Mouse (Mus musculus) embryo, embryonic 11.5 days (tissue): ENCODE data around the gene Gm29427.

Experiments used
- DNase-seq: peaks from one replicate; pipeline ENCODE4 v3.0.0-alpha.2; 2012; ENCODE audit warnings: low read depth, low spot score

The Gm29427 gene

DNA sequence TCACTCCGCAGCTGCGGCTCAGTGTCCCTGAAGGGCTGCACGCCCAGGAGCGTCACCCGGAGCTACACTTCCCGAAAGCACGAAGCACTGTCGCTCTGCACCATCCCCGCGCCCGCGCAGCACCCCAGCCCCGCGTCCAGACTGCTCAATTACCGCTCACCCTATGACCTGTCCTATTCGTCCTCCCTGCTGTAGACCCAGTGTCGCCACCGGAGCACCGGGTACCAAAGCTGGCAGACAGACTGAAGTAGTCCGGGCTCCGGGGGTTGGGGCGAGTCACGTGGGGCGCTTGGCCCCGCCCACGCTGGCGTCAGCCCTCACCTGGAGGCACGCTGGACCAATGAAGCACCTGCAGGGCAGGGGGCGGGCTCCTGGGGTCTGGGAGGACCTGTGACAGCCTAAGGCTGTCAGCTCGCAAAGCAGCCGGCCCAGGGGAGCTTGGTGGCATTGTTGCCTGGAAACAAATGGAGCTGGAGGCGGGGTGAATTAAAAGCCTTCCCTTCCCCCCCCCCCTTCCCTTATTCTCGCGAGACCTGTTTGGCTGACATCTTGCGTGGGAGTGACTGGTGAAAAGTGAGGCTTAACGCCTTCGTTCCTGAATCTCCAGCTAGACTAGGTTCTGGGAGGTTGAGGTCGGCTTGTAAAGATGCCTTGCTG lies at the start of gene Gm29427:
TSS of gene Gm29427 (minus strand) at position 239 of the 657 bp plus-strand sequence.
- peak; percentile 88 for DNase-seq

GRCm38 (mm10) chr1:130764027-130764461 lies 48.4 kb upstream of the Gm29427 start:
- DNase-seq, result no peak

DNA sequence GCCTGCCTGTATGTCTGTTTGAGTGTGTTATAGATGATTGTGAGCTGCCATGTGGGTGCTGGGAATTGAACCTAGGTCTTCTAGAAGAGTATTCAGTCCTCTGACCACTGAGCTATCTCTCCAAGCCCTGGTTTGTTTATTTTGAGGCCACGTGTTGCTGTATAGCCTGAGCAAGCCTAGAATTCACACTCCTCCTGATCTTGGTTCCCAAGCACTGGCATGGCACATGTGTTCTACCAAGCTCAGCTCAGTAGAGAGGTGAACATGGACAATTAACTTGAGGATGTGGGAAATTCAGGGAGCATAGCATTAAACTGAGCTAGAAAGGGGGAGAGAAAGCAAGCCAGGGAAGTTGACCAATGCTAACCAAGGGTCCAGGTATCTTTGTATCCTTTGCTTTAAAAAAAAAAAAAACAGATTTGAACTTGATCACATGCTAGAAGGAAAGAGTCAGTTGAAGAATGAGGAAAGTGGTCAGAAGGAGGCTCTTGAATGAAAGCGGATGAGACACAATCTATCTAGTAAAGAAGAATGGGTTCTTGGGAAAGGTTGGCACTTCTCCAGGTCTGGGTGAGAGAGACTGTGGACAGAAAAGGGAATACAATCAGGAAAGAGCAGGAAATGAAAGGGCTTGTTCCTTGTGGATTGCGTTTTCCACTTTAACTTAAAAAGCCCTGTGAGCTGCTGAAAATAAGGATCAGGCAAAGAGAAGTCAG lies 46.6 kb upstream of the Gm29427 start:
- DNase-seq, result no peak

DNA sequence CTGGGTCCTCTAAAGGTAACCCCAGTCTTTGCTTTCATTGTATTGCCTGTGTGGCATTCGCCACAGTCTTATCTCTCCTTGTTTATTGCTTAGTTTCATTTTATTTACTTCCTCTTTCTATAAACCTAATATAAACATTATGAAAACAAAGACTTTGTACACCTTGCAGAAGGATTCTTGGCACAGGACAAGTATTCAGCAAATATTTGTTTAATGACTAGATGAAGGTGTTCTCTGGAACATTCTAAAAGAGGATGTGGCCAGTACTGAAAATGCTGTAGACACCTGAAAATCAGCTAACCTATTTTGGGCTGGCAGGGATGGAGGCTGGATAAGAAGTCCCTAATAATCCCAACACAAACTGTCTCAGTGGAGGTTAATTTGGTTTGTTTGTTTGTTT lies 46.0 kb upstream of the Gm29427 start:
- DNase-seq, result no peak

GRCm38 (mm10) chr1:130759689-130760088 lies 44.1 kb upstream of the Gm29427 start:
- no peak for DNase-seq

DNA sequence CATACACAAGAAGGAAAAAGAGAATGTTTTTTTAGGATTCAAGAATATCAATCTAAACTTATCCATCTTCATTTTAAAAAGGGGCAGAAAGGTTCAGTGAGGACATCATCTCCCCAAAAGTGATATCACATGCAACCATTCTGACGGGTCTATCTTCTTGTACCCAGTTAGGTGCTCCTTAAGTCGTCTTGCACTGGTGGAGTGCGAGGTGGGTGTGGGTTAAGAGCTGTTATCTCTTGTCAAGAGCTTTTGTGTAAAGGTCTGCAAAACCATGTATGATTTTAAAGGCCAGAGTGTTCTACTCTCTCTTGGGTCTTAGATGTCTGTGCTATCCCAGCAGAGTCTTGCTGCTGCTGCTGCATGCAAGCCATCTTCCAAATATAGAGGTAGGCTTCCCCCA lies 31.2 kb upstream of the Gm29427 start:
- no peak for DNase-seq

GRCm38 (mm10) chr1:130745591-130745990 lies 30.0 kb upstream of the Gm29427 start:
- DNase-seq, result no peak

DNA sequence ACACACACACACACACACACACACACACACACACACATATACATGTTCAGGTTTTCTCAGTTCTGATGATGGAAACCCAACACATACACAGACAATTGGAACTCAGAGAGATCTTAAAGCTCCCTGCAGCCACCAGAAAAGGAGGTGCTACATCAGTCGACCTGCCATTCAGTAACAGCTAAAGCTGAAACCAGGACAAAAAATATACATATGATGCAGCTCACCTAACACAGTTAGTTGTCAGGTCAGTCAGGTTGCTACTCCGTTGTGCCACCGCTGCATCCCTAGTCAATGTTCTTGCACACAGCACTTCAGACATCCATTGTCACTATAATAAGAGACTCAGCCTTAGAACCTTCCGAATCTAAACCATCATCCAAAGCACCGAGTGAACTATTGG lies 29.4 kb upstream of the Gm29427 start:
- DNase-seq, result no peak

GRCm38 (mm10) chr1:130744217-130744616 lies 28.6 kb upstream of the Gm29427 start:
- DNase-seq, result no peak

- no peak for DNase-seq
These were observed 28.2 kb upstream of the Gm29427 start for GRCm38 (mm10) chr1:130743775-130744174.

DNA sequence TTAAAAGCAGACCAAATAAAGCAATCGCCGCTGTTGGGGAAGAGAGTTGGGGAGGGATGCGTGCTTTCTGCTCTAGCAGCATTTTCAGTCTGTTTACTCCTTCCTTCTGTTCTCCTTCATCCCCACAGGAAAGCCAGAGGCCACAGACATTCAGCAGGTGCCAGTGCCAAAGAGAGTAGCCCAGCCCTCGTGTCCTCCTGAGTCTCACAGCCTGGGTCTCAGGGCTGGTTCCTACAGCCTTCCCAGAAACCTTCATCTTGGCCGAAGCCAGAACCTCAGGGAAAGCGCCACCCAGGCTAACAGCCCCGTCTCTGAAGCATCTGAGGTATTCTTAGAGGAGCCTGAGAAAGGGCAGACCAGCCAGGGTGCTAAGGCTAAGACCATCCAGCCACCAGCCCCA lies 26.6 kb upstream of the Gm29427 start:
- DNase-seq, result no peak

GRCm38 (mm10) chr1:130740781-130741720 lies 25.5 kb upstream of the Gm29427 start:
- DNase-seq, result no peak

GRCm38 (mm10) chr1:130740227-130740648 lies 24.6 kb upstream of the Gm29427 start:
- no peak for DNase-seq

- DNase-seq, result no peak
These were observed 24.0 kb upstream of the Gm29427 start for GRCm38 (mm10) chr1:130739636-130740035.

DNA sequence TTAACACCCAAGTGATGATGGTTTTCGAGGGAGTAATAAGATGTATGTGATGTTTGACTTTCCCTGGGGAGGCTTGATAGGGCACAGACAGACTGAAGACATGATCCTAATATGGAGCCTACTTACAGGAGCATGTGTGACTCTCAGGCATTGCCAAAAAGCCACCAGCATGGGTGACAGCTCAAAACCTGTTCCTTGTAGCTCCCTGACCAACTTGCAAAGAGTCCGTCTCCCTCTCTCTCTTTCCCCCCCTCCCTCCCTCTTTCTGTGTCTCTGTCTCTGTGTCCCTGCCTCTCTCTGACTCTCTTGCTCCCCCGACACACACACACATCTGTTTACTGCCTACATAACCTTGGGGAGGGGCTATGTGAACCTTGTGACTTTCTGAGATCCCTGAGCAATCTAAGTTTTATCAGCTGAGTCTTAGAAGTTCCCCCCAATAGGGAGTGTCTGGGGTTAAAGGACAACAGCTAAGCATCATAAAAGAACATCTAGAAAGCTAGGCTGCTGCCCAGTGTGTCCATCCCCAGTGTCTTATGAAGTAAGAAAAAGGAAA lies 23.0 kb upstream of the Gm29427 start:
- no peak for DNase-seq

DNA sequence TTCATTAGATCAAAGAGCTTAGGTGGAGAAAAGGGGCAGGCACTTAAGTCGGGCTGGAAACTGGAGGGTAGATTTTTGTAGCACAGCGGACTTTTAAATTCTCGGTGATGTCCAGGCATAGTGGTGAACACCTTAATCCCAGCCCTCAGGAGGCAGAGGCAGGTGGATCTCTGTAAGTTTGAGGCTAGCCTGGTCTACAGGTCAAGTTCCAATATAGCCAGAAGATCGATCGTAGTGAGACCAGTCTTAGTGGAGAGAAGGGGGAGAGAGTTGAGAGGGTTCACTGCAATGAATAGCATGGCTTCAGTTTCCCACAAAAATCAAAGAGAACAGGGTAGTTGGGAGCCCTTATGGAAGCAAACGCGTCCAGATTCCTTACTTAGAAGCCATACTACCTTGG lies 22.3 kb upstream of the Gm29427 start:
- no peak for DNase-seq

DNA sequence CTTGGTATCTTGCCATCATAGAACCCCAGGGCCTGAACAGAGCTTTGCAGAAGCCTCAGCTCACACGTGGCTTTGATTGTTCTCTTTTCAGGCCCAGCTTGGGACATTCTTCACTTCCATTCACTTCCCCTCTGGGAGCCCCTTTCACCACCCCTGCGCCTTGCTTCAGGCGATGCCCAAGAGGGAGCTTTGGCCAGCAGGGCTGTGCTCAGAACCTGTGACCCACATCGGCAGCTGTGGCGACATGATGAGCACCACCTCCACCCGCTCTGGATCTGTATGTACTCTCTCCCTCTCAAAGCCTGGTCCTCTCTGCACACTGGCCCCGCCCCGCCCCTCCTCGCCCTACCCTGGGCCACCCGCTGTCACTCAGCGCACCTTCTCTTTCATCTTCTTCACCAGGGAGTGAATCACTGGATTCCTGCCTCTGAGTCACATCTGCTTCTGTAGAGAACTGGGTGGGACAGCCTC lies 21.8 kb upstream of the Gm29427 start:
- no peak for DNase-seq

DNA sequence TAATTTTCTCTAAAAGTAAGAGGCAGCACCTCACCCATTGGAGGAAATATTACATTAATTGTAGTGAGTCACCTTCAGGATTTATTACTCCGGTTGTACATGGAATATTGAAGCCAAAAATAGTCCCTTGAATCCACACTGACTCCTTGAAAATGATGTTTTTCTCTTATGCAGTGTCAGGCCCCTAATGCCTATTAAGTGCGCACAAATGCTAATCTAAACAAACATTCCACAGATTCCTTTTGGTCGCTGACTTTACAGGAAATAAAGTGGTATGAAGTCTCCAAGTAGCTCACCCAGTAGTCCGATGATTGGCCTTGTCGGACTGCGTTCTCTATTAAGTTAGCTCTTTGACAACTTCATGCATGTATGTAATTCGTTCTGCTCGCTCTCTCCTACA lies 19.3 kb upstream of the Gm29427 start:
- no peak for DNase-seq

DNA sequence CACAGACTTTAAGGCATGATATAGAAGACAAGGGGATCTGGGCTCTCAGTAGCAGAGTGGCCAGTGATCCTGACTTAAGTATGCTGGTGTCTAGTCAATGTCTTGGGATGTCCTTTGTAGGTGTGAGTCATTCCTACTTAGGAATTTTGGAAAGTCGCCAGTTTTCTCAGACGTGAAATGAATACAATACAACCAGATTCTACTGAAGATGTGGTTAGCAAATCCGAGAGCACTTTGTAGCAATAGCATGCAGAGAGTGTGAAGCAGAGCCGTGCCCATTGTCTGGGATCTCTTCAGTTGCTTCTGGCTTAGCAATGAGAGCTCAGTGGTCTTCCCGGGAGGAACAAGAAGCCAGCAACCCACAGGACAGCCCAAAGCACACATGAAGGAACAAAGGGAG lies 18.9 kb upstream of the Gm29427 start:
- DNase-seq, result no peak

DNA sequence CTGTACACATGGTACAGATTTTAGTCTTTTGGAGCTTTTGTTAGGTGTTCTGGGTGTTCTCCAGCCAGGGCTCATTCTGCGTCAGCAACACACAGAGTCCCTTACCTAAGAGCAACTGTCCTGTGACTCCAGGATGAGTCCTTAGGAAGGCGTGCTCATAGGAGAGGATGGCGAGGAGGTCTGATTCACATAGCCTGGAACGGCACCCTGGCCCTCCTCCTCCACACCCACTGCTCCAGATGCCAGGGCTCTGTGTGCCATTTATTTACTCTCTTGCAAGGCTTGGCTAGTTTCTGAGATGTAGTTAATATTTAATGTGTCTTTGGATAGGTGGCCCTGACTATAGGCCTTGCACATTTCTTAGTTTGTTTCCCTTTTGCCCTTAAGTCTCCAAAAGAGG lies 18.1 kb upstream of the Gm29427 start:
- DNase-seq, result no peak

- DNase-seq, result no peak
These were observed 17.4 kb upstream of the Gm29427 start for GRCm38 (mm10) chr1:130732706-130733658.
